Mouse (Mus musculus) sigmoid colon, adult 10 weeks (tissue): ENCODE measurements around the gene Nudc. TPM values are rescaled to one million over a fixed set of nuclear protein-coding genes. Genes with fewer than 3 reads are reported as not detected.

ENCODE experiments used
- polyA plus RNA-seq: library from polyadenylated mRNA; stranded (reverse); fragments of 350-450 nt; fragmentation: Illumina TruSeq; extraction: RNeasy Lipid Tissue Mini Kit (QIAGEN cat#74804); gene quantifications from one replicate; pipeline ENCODE4 v1.2.3, GENCODE M21; 2014; ENCODE audit warnings: low read depth, low replicate concordance

Gene Nudc
- polyA plus RNA-seq = 11.4 TPM

DNA sequence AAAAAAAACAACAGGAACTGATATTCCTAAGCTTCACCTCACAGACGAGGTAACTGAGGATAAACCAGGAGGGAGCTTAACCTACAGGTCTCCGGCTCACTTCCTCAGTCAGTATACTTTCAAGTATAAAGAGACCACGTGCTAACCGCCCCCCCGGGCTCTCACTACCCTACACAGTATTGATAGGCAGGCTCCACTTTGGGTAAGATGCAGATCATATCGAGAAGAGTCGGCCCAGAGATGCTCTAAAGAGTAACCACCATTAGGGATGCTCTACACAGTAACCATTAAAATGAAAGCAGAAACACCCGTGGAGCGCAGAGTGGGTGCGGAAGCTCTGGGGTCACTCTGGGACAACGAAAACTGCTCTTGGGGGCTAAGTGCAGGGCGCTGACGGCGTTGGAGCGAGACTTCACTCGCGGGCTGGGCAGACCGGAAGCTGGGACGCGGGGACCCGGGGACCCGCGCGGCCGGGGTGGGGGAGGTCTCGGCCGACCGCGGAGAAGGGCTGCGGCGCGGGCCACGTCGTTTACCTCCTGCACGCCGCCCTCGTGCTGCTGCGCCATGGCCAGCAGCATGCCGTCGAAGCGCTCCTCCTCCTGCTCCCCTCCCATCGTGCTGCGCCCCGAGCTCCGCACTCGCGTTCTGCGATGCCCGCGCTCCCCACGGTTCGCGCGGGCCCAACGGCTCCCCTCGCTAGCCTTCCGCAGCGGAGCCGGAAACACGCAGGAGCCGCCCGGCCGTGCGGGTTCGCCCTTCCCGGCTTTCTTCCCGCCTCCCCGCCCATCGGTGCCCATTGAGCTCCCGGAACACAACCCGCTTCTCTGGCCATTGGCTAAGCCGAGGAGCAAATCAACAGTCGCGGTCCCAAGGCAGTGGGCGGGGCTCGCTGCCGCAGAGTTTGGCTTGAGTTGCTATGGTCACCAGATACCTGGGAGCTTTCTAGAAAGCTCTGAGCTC is at the start of gene Nudc:
Gene Nudc (minus strand): TSS at position 725 of the 960 bp plus-strand sequence.

GRCm38 (mm10) chr4:133584059-133584951 is 38.5 kb upstream of the Nudc start, which contains the start of gene Gpn2:
Gene Gpn2 (plus strand): TSS chr4:133584362.

GRCm38 (mm10) chr4:133574070-133574842 is 28.5 kb upstream of the Nudc start, which contains the start of gene Gpatch3:
Gene Gpatch3 (plus strand): TSS chr4:133574745.

DNA sequence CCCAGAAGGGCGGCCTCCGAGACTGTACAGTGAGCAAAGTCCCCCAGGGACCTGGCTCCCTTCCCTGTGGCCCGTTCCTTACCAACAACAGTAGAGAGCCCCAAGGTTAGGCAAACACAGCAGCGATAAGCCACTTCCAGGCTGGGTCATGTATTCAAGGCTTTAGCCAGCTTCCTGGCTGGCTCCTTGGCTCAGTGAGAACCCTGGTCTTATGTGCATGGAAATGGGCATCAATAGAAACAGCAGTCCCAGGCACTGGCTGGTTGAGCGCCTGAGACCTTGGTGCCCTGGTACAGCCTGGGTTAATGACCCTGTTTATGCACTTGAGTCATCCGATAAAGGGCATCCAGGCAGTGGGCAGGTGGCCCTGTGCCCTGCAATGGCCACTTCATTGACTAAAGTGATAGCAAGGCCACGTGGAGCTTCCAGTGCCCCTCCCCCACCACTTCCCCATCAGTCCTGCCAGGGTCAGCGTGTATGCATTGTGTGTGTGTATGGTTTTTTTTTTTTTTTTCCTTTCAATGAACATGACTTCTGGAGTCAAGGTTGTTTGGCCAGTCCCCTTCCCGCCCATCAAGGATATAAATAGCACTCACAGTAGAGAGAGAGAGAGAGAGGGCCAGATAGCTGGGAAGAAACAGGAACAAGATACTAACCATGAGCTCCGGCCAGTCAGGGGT is 7.1 kb upstream of the Nudc start, which contains the start of gene Nr0b2:
Gene Nr0b2 (plus strand): TSS at position 609 of the 680 bp plus-strand sequence.

GRCm38 (mm10) chr4:133518601-133519368 is 27.0 kb downstream of the Nudc start, which contains the start of gene Kdf1:
Gene Kdf1 (plus strand): TSS chr4:133518963.

GRCm38 (mm10) chr4:133498160-133498724 is 47.6 kb downstream of the Nudc start, which contains the start of gene Trnp1:
Gene Trnp1 (minus strand): TSS chr4:133498550.

Other genes with a start within 250 kb of the Nudc start
- gene Wdtc1, start 192.5 kb downstream of the Nudc start, polyA plus RNA-seq = 4.4 TPM
- gene Slc9a1, start 176.3 kb downstream of the Nudc start, polyA plus RNA-seq = 2.6 TPM
- gene Tent5b, start 65.9 kb downstream of the Nudc start, polyA plus RNA-seq = 0.32 TPM
- gene Trnp1, start 47.4 kb downstream of the Nudc start, polyA plus RNA-seq = 1.8 TPM
- 1.5 TPM for gene Kdf1, start 27.0 kb downstream of the Nudc start, polyA plus RNA-seq
- not detected for gene Nr0b2, start 7.4 kb upstream of the Nudc start, polyA plus RNA-seq
- not detected for gene Gpatch3, start 28.7 kb upstream of the Nudc start, polyA plus RNA-seq
- gene Gpn2, start 38.4 kb upstream of the Nudc start, polyA plus RNA-seq = 0.44 TPM
- gene Sfn, start 56.2 kb upstream of the Nudc start, polyA plus RNA-seq = 1.1 TPM
- 4.6 TPM for gene Zdhhc18, start 104.2 kb upstream of the Nudc start, polyA plus RNA-seq
- 4.5 TPM for gene Pigv, start 126.7 kb upstream of the Nudc start, polyA plus RNA-seq
- gene Arid1a, start 210.8 kb upstream of the Nudc start, polyA plus RNA-seq = 21.0 TPM